Mouse (Mus musculus) ovary, adult 2 months (tissue): Measurements from ENCODE around the gene Uqcrc2. TPM values are rescaled to one million over a fixed set of nuclear protein-coding genes. Genes with fewer than 3 reads are reported as not detected.

Source experiments
- polyA plus RNA-seq: library from polyadenylated mRNA; depleted of rRNA; stranded (reverse); fragments of >200 nt; gene quantifications from 2 replicates; pipeline ENCODE4 v1.2.3, GENCODE M21; 2012; rRNA removed

Uqcrc2 gene
- 29.3 and 50.4 TPM in 2 replicates for polyA plus RNA-seq

DNA sequence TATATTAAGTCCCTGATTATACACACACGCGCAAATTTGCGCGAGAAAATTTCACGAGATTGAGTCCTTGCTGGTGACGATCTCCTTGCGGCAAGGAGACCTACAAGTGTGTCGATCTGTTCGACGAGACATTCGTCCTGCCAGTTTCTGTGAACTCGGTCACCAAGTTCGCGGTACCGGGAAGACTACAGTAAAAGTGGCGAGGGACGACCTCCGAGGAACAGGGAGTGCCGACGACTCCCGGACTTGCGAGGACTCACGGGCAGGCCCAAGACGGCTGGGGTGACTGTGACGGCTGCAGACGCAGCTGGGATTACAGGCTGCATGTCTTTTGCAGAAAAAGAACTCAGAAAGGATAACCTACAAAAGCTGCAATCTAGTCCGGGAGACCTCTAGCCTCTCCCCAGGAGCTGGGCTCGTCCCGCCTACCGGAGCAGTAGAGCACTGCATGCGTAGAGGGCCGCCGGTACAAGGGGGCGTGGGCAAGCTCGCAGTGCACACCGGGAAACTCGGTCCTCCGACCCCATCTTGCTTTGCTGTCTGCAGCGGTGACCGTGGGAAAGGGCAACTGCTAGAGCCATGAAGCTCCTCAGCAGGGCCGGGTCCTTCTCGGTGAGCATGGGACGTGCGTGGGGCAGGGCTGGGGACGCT lies at the start of gene Uqcrc2:
Uqcrc2 (plus strand) TSS at position 466 of the 651 bp plus-strand sequence.

DNA sequence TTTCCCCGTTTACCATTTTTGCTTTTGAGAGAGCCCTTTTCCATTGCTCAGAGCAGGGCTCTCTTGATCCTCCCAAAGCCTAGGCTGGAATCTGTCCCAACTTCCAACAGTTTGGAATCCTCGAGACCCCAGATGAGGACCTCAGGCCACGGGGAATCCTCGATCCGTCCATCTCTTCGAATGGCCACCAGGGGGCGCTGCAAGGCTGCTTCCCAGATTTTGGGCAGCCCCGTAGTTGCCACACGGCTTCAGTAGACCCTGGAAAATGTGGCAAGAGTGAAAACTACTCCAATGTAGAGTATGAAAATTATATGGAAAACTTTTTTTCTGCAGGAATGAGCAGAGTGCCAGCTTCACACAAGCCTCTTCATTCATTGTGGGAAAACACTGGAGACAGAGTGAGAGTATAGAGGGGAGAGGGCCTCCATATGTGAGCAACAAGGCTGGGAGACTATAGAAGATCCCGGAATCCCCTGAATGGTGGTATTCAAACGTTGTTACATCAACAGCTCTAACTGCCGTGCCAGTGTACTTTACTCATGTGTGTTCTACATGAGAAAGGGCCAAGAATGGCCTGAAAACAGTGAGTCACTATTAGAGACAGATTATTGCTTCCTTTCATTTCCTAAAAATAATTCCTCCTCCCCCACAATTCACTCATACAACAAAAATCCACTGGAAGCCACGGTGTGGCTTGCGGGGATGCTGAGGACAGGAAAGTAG lies 35.3 kb downstream of the Uqcrc2 start, which contains the start of gene Pdzd9:
Pdzd9 (minus strand) TSS at position 191 of the 723 bp plus-strand sequence.

DNA sequence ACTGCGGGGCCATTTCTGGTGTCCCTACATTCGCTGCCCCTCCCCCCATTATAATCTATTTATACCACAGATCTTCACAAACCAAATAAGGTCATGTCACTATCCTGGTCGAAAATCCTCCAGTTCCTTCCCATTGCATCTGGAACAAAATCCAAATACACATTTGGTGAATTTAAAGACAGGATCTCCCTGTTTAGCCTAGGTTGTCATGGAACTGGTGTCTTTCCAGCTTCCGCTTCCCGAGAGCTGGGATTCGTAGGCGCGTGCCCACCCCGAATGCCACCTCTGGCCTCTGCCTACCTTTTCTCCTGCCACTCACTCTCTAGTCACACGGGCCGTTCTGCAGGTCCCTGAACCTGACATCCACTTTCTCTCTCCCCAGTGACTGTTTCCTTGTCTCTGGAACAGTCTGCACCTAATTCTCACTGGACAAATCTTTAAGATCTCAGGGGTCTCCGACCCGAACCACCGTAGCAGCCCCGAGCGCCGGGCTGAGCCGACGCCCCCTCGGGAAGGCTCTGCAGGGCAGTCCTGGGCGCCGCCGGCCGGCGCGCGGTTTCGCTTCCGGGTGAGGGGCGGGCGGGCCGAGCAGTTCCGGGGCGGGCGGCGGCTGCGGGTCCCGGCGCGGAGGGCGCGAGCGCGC lies 42.1 kb downstream of the Uqcrc2 start, which contains the start of gene Mosmo:
Mosmo (plus strand) TSS at position 618 of the 643 bp plus-strand sequence.

Other genes starting within 250 kb of the Uqcrc2 start
- gene Abca16, start 225.5 kb upstream of the Uqcrc2 start, polyA plus RNA-seq = not detected in 2 replicates
- not detected in 2 replicates for gene Pdzd9, start 35.2 kb downstream of the Uqcrc2 start, polyA plus RNA-seq
- 16.8 and 21.9 TPM in 2 replicates for gene Mosmo, start 42.4 kb downstream of the Uqcrc2 start, polyA plus RNA-seq
- 7.0 TPM in 2 replicates for gene Vwa3a, start 104.1 kb downstream of the Uqcrc2 start, polyA plus RNA-seq
- gene Gm5737, start 177.2 kb downstream of the Uqcrc2 start, polyA plus RNA-seq = 0.67 and 1.1 TPM in 2 replicates
- gene Eef2k, start 207.7 kb downstream of the Uqcrc2 start, polyA plus RNA-seq = 48.4 and 59.3 TPM in 2 replicates